Mouse (Mus musculus): Measurements from ENCODE around the gene Cbln1. TPM values are rescaled to one million over a fixed set of nuclear protein-coding genes. Genes with fewer than 3 reads are reported as not detected.

Gene Cbln1
- polyA plus RNA-seq, 1 experiment from 2014 or later, result 0.27 TPM

DNA sequence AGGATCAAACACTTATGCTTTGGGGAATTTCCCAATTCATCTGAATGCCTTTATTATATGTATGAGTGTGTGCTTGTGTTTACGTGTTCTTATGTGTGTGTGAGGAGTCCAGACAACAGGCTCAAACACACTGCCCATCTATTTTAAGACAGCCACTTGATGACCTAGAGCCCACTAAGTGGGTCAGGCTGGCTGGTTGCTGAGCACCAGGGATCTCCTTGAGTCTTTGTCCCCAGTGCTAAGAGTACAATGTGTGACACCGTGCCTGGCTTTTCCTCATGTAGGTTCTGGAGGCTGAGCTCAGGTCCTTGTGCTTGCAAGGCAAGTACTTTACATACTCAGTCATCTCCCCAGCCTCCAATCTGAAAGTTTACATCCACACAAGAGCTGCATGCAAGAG lies 20.7 kb downstream of the Cbln1 start:
- Histone ChIP-seq H3K4me1 (replicated peaks) (peaks cover 27% of the 10 kb centered on the region), H3K27ac (ENCODE audit: poor library complexity, severe bottlenecking) (peak overlapping the region; percentile 33; the same call in 1 of the 2 replicates), H3K4me2 (no peak overlapping the region), H3K9ac (no peak overlapping the region), H3K9me3 (replicated peaks) (no peaks in the 10 kb centered on the region), H3K36me3 (no peaks in the 10 kb centered on the region), H3K27me3 (replicated peaks) (no peaks in the 10 kb centered on the region), H3K4me3 (no peak overlapping the region)
- WGBS, result 43% methylated on average over 2 of the region's 2 CpGs
- ATAC-seq (ENCODE audit: insufficient number of reproducible peaks, low FRiP score), result no peak

DNA sequence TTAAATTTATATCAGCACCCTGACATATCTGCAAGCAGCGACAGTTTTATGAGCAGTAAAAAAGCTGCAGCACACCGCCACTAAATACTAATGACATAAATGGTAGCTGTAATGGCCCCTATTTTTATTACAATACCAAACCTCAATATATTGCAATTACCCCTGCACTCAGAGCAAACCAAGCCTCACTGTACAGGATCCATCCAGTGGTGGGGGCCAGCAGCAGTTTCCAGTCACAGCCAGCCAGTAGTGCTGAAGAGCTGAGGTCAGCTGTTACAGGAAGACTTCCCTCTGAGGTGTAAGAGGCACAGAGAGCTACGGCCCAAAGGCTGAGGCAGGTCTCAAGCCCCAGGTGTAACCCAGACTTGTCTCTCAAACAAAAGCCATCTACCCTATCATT lies 37.8 kb downstream of the Cbln1 start:
- no peak overlapping the region for H3K27ac ChIP-seq (ENCODE audit: poor library complexity, severe bottlenecking)
- H3K4me3 ChIP-seq, result no peak overlapping the region
- no peak overlapping the region for H3K9ac ChIP-seq
- 74% methylated on average over 3 of the region's 3 CpGs for WGBS
- no peaks in the 10 kb centered on the region for H3K9me3 ChIP-seq (replicated peaks)
- no peaks in the 10 kb centered on the region for H3K27me3 ChIP-seq (replicated peaks)
- no peaks in the 10 kb centered on the region for H3K36me3 ChIP-seq
- no peak for ATAC-seq (ENCODE audit: insufficient number of reproducible peaks, low FRiP score)
- H3K4me1 ChIP-seq (replicated peaks), result no peaks in the 10 kb centered on the region
- no peak overlapping the region for H3K4me2 ChIP-seq

DNA sequence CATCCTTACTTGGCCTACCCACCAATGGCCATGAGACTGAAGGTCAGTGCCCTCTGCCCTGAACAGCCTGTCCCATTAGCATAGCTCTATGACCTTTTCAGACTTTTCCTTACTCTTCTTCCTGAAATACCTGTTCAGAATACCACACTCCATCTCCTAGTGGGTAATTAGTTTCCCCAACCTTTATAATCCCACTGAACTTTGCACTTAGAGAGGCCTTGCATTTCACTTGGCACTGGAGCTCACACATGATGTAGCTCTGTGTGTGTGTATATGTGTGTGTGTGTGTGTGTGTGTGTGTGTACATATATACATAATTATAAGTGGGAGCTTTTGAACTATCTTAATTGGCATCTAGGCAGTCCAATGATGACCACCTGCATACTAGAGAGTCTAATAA lies 45.2 kb downstream of the Cbln1 start:
- H3K4me3 ChIP-seq, result no peak overlapping the region
- H3K27me3 ChIP-seq (replicated peaks), result no peaks in the 10 kb centered on the region
- ATAC-seq (ENCODE audit: insufficient number of reproducible peaks, low FRiP score), result no peak
- no peaks in the 10 kb centered on the region for H3K36me3 ChIP-seq
- no peak overlapping the region for H3K9ac ChIP-seq
- no peak overlapping the region for H3K4me2 ChIP-seq
- H3K27ac ChIP-seq (ENCODE audit: poor library complexity, severe bottlenecking), result no peak overlapping the region
- H3K9me3 ChIP-seq (replicated peaks), result no peaks in the 10 kb centered on the region
- no peaks in the 10 kb centered on the region for H3K4me1 ChIP-seq (replicated peaks)

- no peak for ATAC-seq (ENCODE audit: insufficient number of reproducible peaks, low FRiP score)
- H3K27ac ChIP-seq (ENCODE audit: poor library complexity, severe bottlenecking), result no peak overlapping the region
- H3K4me3 ChIP-seq, result no peak overlapping the region
- no peak overlapping the region for H3K9ac ChIP-seq
- no peaks in the 10 kb centered on the region for H3K36me3 ChIP-seq
- no peak overlapping the region for H3K4me2 ChIP-seq
- H3K27me3 ChIP-seq (replicated peaks), result peaks cover 5% of the 10 kb centered on the region; the same call in 1 of the 2 replicates
- 79% methylated on average over 5 of the region's 5 CpGs for WGBS
- no peaks in the 10 kb centered on the region for H3K4me1 ChIP-seq (replicated peaks)
- H3K9me3 ChIP-seq (replicated peaks), result no peaks in the 10 kb centered on the region
Observed at GRCm38 (mm10) chr8:87424706-87425105, 47.7 kb downstream of the Cbln1 start.

DNA sequence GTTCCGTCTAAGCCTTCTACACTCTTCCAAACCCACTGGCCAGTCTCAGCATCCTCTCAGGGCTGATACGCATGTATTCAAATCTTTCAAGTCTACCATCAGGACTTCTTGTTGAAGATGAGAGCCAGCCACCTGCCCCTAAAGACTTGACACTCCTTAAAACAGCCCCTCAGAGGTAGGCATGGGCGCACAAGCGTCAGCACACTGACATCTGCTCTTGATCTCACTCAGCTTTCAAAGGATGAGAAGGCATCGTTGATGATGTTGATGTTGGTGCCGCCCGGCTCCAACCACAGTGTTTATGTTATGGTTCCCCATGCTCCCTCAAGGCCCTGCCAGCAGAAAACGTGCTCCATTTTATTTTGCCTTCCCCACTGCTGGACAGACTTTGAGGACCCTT lies 50.7 kb downstream of the Cbln1 start:
- Histone ChIP-seq H3K36me3 (no peaks in the 10 kb centered on the region), H3K9me3 (replicated peaks) (no peaks in the 10 kb centered on the region), H3K4me3 (no peak overlapping the region), H3K9ac (no peak overlapping the region), H3K4me1 (replicated peaks) (no peaks in the 10 kb centered on the region), H3K27ac (ENCODE audit: poor library complexity, severe bottlenecking) (no peak overlapping the region), H3K4me2 (no peak overlapping the region), H3K27me3 (replicated peaks) (peaks cover 5% of the 10 kb centered on the region; the same call in 1 of the 2 replicates)
- WGBS, result 72% methylated on average over 8 of the region's 8 CpGs
- no peak for ATAC-seq (ENCODE audit: insufficient number of reproducible peaks, low FRiP score)

Other genes with a start within 250 kb of the Cbln1 start
- not detected in 2 replicates for gene 4933402J07Rik, start 91.2 kb upstream of the Cbln1 start, polyA plus RNA-seq (2016; fragmentation: Nextera tagmentation; extraction: Ambion mirVana)